Mouse (Mus musculus): ENCODE measurements around the gene Xxylt1.
"Not testable (repeated sequence)": the region's sequence is repeated elsewhere in the genome, so short reads cannot be mapped to it uniquely, and the experiment has no call there.

Gene Xxylt1

DNA sequence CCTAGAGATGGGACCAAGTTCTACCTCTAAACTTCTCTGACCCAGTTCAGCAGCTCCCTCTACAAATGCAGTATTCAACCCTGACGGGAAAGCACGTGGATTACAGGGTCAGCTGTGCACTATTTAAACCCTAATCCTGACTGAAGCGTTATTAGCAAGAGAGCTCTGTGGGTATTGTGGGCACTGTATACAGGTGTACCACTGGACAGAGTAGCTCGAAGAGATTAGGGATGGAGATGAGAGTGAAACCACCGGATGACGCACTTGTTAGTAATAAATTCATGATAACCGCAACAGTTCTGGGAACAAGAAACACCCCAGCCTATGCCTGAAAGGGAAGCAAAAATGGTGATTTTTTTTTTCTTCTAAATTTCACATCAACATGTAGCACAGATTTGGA, 57.0 kb downstream of the Xxylt1 start:
- DNase-seq (ENCODE audit: low spot score in 2 of 2): no peak

DNA sequence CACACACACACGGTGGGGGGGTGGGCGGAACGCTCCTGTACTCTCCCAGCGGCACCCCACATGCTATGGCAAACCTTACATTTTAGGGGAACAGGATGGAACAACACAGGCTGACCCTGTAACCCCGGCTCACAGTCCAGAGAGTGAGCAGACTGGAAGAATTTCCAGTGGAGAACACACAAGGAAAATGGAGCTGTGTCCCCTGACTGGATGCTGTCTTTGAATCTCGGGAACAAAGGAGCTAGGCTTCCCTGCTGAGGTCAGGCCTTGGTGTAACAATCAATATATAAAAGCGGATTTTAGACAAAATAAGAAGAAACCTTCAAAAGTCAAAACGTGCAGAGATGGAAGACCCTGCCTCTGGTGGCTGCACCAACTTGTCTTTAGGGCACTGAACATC, 57.4 kb downstream of the Xxylt1 start:
- no peak for DNase-seq (ENCODE audit: low spot score in 2 of 2)

DNA sequence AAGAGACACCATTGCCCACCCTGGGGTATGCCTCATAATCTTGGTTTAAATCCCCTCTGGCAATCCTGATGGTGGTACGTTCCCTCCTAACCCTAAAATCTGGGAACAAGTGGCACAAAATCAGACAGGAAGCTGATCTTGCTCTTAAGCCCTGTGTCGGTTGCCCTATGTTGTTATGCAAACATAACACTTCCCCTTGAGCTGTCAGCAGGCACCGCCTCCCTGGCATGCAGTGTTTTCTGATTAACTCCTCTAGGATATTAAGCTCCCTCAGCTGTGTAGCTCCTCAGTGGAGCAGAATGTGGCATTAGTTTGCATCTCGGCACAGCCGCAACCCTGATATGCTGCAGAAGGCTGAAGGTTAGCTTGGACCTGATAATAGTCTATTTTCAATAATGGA, 58.9 kb downstream of the Xxylt1 start:
- no peak for DNase-seq (ENCODE audit: low spot score in 2 of 2)

GRCm38 (mm10) chr16:31019514-31019913, 61.7 kb downstream of the Xxylt1 start:
- no peak for DNase-seq (ENCODE audit: low spot score in 2 of 2)

DNA sequence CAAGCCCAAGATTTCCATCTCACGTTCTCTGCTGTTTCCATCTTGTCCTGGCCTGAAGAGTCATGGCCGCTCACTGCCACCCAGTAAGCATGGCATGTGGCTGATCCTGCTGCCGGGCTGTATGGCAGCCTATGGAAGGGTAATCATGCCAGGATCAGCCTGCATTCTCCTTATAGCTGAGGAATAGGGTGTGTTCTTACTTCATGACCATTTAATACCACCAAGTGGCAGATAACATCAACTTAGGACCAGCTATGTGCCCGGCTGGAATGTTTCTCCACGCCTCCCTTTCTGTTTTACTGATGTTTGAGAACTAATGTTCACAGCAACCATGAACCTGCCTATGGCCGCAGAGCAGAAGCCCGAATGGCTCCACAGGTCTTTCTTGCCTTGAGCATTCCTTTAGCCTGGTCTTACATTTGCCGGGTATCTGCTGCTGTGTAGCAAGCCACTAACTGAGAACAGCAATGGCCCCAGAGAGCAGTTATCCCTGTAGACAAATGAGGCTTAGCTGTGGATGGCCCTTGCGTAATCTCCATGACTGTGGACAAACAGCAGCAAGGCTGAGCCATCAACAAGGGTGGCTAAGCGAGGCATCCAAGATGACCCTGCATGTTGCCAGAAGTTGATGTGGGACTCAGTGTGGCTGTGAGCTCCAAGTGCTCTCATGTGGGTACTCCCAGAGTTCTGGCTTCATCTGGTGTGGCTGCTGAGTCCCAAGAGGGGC, 63.4 kb downstream of the Xxylt1 start:
- no peak for DNase-seq (ENCODE audit: low spot score in 2 of 2)

DNA sequence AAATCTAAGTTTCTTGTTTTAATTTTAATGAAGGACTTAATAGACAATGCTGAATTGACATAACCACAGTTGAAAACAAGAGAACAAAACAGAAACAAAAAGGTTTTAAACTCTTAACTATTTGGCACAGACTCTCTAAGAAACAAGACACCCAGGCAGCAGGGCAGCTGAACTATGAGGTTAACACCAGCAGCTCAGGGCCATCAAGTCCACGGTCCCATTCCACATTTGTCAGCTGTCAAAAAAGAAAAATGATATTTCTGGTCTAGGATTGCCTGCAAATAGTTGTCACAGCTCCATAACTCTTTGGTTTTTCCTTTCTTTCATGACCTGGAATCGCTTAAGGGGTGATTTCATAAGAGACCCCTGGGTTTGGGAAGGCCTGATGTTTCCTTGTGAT, 64.6 kb downstream of the Xxylt1 start:
- no peak for DNase-seq (ENCODE audit: low spot score in 2 of 2)

DNA sequence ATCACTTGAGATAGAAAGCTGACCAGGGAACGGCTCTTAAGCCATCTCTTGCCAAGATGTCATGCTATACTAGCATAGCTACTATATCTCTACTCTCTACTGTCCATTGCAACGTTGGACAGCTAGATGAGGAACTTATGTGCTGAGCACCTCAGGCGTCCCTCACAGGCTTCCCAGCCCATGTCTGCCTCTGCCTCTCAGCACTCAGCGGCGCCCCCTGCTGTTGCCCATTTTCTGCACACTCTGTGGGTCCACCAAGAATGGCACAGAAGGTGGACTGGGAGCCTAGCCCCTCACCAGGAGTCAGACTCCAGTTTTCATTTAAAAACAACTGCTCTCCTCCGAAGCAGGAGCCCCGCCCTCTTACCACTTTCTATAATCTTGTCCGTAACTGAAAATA, 65.1 kb downstream of the Xxylt1 start:
- DNase-seq (ENCODE audit: low spot score in 2 of 2): no peak

- DNase-seq (ENCODE audit: low spot score in 2 of 2): no peak
These were observed 66.0 kb downstream of the Xxylt1 start for GRCm38 (mm10) chr16:31015271-31015670.

DNA sequence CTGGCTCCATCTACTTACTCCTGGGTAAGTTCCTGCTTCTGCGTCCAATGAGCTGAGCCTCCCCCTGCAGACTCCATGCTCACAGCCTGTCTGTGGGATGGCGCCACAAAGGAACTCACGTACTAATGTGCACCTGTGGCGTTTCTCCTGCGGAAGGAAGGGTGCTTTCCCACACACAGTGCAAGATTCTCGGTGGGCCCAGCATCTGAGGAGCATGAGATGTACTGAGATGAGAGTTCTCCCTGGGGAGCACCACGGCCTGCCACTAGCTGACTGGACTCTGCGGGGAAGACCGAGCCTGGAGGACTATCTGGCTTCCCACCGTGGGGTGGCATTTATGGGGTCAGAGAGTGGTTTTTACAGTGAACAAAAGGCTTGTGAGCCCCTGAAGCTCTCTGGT, 69.0 kb downstream of the Xxylt1 start:
- DNase-seq (ENCODE audit: low spot score in 2 of 2): no peak

DNA sequence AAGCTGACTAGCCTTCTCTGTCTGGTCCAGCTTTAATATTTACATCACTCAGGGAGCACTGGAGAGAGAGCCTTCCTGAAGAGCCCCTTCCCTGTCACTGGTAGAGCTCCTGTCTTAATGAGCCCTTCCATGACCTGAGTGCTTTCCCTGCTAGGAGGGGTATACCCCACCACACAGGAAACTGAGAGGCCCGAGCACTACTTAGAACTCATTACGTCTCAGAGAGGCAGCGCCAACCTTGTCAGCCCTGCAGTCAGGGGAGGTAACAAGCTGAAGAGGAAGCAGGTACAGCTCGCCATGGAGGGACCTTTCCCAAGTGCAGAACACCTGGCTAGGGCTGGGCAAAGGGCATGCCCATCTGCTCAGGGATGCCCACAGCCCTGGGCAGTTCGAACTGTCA, 70.8 kb downstream of the Xxylt1 start:
- DNase-seq (ENCODE audit: low spot score in 2 of 2): no peak

GRCm38 (mm10) chr16:31008326-31008725, 72.9 kb downstream of the Xxylt1 start:
- no peak for DNase-seq (ENCODE audit: low spot score in 2 of 2)

- no peak for DNase-seq (ENCODE audit: low spot score in 2 of 2)
These were observed 73.7 kb downstream of the Xxylt1 start for GRCm38 (mm10) chr16:31007582-31007981.

- DNase-seq (ENCODE audit: low spot score in 2 of 2): no peak
These were observed 75.5 kb downstream of the Xxylt1 start for GRCm38 (mm10) chr16:31005693-31006092.

DNA sequence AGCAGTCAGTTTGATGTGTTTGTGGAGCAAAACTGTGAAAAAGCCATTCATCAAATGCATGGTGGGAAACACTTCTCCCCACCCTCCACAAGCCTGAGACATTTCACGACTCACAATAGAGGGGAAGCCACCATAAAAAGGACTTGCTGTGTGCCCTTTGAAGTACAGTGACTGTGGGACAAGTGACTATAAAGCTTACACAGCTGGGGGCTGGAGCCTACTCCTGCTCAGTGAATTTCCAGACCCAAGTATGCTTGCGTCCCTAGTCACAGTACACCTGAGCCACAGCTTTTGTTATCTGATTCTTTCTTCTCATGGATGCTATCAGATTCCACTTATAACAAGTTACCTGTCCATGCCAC, 76.9 kb downstream of the Xxylt1 start:
- no peak for DNase-seq (ENCODE audit: low spot score in 2 of 2)

GRCm38 (mm10) chr16:31003592-31004320, 77.5 kb downstream of the Xxylt1 start:
- not testable (repeated sequence) for DNase-seq (ENCODE audit: low spot score in 2 of 2)

DNA sequence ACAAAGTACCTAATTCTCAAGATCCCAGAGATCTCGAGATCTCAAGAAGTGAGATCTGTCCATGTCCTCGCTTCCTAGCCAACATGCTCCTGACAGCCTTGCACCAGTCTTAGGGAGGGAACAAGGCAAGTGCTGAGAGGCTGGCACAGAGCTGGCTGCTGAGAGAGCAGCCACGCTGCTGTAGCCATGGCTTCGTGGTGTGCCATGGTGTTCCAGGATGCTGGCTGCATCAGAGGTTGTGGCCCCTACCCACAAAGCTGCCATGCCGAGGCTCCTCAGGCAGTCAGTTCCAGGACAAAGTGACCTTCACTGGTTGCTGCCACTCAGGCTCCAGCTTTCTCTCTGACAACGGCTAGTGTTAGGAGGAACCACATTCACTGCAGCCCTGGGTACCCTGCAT, 78.3 kb downstream of the Xxylt1 start:
- no peak for DNase-seq (ENCODE audit: low spot score in 2 of 2)

DNA sequence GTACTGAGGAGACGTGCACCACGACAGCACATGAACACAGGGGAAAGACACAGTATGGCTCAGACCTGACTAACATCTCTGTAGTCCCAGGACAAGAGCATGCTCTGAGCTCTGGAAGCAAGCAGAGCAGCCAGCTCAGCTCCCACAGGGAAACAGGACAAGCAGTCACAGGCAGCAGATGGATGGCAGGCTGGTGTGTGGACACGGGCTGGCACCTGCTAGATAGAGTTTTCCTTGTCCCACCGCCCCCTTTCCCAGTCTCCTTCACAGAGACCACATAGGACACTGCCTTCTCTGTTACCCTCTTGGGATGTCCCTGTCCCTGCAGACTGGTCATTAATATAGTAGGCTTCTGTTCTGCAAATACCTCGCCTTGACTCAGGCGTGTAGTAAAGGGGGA, 79.1 kb downstream of the Xxylt1 start:
- DNase-seq (ENCODE audit: low spot score in 2 of 2): no peak

DNA sequence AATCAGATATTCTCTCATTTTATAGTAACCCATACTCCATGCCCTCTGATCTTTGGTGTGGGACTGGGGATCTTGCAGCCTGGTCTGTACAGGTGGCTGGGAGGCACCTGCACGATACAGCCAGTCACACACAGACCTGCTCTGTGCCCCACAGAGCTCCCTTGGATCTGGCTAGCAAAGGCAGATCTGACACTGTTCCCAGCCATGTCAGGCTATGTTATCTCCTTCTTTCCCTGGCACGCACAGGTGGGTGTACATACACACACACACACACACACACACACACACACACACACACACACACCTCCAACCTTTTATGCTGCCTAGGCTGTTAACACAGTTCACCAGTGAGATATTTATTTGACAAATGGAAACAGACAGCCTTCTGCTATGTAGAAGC, 82.5 kb downstream of the Xxylt1 start:
- DNase-seq (ENCODE audit: low spot score in 2 of 2): no peak

GRCm38 (mm10) chr16:30998048-30998447, 83.2 kb downstream of the Xxylt1 start:
- no peak for DNase-seq (ENCODE audit: low spot score in 2 of 2)

DNA sequence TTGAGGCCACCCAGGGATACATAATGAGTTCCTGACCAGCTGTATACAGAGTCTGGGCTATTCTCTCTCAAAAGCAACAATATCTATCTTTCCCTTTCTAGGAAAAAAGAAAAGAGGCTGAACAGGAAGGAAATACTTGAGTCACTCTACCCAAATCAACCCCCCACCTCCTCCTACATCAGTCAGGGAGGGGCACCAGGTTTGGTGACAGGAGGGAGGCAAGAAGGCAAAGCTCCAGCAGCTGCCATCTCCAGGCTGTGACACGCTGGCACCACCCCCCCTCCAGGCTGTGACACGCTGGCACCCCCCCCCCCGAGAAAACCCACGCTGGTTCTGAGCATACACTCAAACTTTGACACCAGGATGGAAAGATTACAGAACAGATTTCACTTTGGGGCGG, 85.8 kb downstream of the Xxylt1 start:
- DNase-seq (ENCODE audit: low spot score in 2 of 2): no peak

DNA sequence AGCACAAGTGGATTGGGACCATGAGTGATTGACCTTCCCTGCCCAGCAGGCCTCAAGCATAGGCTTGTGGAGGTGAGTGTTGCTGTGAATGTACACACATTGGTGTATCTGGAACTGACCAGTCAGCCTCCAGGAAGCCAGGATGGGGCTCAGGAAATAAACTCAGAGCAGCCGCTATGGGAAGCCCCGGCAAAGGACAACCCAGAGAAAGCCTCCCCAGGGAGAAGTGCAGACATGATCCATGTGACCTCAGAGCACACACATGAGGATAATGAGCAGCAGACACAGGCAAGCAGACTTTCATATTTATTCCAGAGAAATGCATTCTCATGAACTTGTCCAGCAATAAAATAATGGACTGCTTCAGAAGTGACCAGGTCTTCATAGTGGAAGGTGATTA, 86.4 kb downstream of the Xxylt1 start:
- DNase-seq (ENCODE audit: low spot score in 2 of 2): no peak

DNA sequence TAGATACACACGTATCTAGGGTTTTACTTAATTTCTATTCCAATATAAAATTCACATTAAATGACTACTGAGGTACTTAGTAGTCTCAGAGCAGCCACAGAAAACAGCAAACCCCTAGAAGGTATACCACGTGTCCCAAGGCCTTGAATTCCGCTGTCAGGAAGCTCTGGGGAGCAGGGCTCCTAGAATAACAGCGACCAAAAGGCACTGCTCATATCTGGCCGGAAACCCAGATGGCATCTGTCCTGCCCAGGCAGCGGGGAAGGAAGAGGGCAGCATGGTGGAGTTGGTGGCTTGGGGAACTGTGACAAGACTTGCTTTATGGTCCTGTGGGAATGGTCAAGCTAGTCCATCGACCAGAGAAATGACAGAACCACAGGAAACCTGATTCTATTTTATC, 86.9 kb downstream of the Xxylt1 start:
- DNase-seq (ENCODE audit: low spot score in 2 of 2): no peak

DNA sequence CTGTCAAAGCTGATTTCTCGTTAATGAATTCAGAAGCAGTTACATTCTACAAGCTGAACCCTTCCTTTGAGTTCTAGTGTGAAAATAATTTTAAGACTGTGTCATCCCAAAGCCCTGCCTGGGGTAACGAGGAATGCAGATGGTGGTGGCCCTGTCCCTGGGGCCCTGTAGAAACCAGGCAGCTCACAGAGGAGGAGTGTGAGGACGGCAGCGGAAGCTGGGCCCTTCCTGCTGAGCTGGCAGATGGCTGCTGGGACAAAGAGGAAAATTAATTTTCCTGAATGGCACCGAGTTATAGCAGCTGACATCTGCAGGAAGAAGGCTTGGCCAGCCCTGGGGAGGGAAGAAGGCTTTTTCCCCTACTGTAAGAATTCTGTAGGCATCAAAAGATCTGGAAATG, 88.7 kb downstream of the Xxylt1 start:
- DNase-seq (ENCODE audit: low spot score in 2 of 2): no peak

DNA sequence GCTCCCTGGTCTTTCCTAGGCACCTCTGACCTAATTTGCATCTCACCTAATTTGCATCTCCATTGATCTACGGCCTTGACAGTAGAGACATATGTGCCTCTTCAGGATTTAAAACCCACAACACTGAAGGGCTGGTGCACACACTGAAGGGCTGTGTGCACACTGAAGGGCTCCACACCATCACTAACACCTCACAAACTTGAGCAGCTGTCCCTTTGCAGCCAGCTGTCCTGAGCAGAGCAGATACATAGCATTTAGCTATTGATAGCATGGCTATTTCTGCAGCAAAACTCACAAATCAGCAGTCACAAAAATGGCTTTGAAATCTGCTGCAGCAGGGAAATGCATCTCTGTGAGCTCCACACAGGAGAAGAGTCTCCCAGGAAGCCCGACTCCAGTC, 90.6 kb downstream of the Xxylt1 start:
- no peak for DNase-seq (ENCODE audit: low spot score in 2 of 2)
